Mouse (Mus musculus): ENCODE results near the gene Tada3.

GRCm38 (mm10) chr6:113390715-113391114, 13.0 kb upstream of the Tada3 start:
- TF ChIP-seq POLR2A (IDR thresholded peaks at IDR 0.05; ENCODE audit: insufficient read depth, low read length) (no peak), CTCF (IDR thresholded peaks at IDR 0.05; ENCODE audit: low read depth, low read length) (no peak), EP300 (IDR thresholded peaks at IDR 0.05; ENCODE audit: insufficient read depth, low read depth, low read length) (no peak)
